Mouse (Mus musculus): Measurements from ENCODE around the gene Specc1. TPM values are rescaled to one million over a fixed set of nuclear protein-coding genes. Genes with fewer than 3 reads are reported as not detected.

Specc1 gene
- polyA plus RNA-seq, 1 experiment from 2014 or later, result 15.7 TPM

DNA sequence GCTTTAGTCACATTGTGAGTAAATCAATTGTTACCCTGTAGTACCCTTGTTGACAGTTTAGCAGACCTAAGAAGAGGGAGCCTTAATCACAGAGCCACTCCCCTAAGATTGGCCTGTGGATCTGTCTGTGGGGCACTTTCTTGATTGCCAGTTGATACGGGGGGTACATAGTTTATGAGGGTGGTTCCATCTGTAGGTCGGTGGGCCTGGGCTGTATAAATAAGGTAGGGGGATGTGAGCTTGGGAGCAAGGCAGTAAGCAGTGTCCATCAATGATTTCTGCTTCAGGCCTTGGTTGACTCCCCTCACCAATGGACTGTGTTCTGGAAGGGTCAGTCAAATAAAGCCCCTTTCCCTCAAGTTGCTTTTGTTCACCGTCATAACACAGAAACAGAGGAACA is 115.8 kb downstream of the Specc1 start:
- no peak overlapping the region for H3K4me2 ChIP-seq
- no peak overlapping the region for H3K9ac ChIP-seq
- H3K36me3 ChIP-seq (replicated peaks), result no peaks in the 10 kb centered on the region
- no peak overlapping the region for H3K4me3 ChIP-seq (replicated peaks)
- H3K27me3 ChIP-seq, result no peaks in the 10 kb centered on the region
- no peaks in the 10 kb centered on the region for H3K9me3 ChIP-seq
- peaks cover 13% of the 10 kb centered on the region for H3K4me1 ChIP-seq
- no peak overlapping the region for H3K27ac ChIP-seq
- WGBS, result 80% methylated on average over 3 of the region's 3 CpGs
- no peak for ATAC-seq (ENCODE audit: low FRiP score)

DNA sequence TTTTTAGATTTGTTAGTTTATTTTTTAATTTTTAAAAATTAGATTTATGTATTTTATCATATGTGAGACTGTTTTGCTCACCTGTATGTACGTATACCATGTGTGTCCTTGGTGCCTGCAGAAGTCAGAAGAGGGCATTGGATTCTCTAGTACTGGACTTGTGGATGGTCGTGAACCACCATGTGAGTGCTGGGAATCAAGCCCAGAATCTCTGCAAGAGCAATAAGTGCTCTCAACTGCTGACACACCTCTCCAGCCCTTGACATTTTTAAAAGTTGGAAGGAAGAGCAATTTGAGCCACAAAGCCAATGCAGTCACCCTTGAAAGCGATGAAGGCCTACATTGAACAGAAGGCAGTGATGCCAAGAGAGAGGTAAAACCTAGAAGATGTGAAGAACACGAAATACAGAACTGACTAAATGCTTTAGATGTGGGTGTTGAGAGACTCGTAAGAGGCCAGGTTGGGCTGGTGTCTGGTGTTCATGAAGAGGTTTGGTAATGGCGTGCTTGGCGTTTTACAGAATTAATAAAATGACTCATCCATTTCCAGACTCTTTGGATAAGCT is 117.1 kb downstream of the Specc1 start:
- Histone ChIP-seq H3K4me1 (peaks cover 19% of the 10 kb centered on the region), H3K27ac (no peak overlapping the region), H3K4me3 (replicated peaks) (no peak overlapping the region), H3K27me3 (no peaks in the 10 kb centered on the region), H3K9me3 (no peaks in the 10 kb centered on the region), H3K36me3 (replicated peaks) (no peaks in the 10 kb centered on the region), H3K4me2 (no peak overlapping the region), H3K9ac (no peak overlapping the region)
- ATAC-seq (ENCODE audit: low FRiP score), result no peak
- 87% methylated on average over 7 of the region's 7 CpGs for WGBS

GRCm38 (mm10) chr11:62074578-62074977 is 118.0 kb downstream of the Specc1 start:
- Histone ChIP-seq H3K9ac (no peak overlapping the region), H3K4me1 (peaks cover 15% of the 10 kb centered on the region), H3K27ac (no peak overlapping the region), H3K27me3 (no peaks in the 10 kb centered on the region), H3K4me3 (replicated peaks) (no peak overlapping the region), H3K4me2 (no peak overlapping the region), H3K36me3 (replicated peaks) (no peaks in the 10 kb centered on the region), H3K9me3 (no peaks in the 10 kb centered on the region)
- ATAC-seq (ENCODE audit: low FRiP score), result no peak
- 93% methylated on average over 8 of the region's 8 CpGs for WGBS

- H3K27me3 ChIP-seq, result no peaks in the 10 kb centered on the region
Observed at GRCm38 (mm10) chr11:62075071-62075470, 118.5 kb downstream of the Specc1 start.

DNA sequence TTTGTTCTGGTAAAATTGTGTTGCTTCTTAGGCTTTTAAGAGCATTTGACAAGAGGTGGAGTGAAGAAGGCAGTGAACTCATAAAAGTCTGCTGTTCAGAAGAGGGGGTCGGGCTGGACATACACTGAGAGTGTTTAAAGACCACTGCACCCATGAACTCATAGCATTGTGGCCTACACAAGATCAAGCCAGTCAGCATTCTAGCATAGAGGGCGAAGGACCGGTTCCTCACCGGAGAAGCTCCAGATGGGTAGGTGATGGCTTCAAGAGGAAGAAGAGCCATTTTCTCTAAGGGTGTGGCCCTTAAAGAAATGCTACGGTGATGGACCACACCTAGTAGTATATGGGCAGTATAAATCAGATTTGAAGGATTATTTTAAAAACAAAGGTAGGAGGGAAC is 119.0 kb downstream of the Specc1 start:
- H3K4me1 ChIP-seq, result peaks cover 8% of the 10 kb centered on the region
- no peak overlapping the region for H3K4me3 ChIP-seq (replicated peaks)
- H3K36me3 ChIP-seq (replicated peaks), result no peaks in the 10 kb centered on the region
- no peak for ATAC-seq (ENCODE audit: low FRiP score)
- H3K9me3 ChIP-seq, result no peaks in the 10 kb centered on the region
- no peak overlapping the region for H3K9ac ChIP-seq
- H3K27ac ChIP-seq, result no peak overlapping the region
- no peaks in the 10 kb centered on the region for H3K27me3 ChIP-seq
- 95% methylated on average over 5 of the region's 5 CpGs for WGBS
- H3K4me2 ChIP-seq, result no peak overlapping the region

More at GRCm38 (mm10) chr11:62075071-62075470, 118.5 kb downstream of the Specc1 start:
- no peaks in the 10 kb centered on the region for H3K9me3 ChIP-seq
- no peak overlapping the region for H3K27ac ChIP-seq
- H3K4me1 ChIP-seq, result peaks cover 10% of the 10 kb centered on the region
- 81% methylated on average over 3 of the region's 3 CpGs for WGBS
- no peaks in the 10 kb centered on the region for H3K36me3 ChIP-seq (replicated peaks)
- H3K9ac ChIP-seq, result no peak overlapping the region
- H3K4me2 ChIP-seq, result no peak overlapping the region
- ATAC-seq (ENCODE audit: low FRiP score), result no peak
- no peak overlapping the region for H3K4me3 ChIP-seq (replicated peaks)

DNA sequence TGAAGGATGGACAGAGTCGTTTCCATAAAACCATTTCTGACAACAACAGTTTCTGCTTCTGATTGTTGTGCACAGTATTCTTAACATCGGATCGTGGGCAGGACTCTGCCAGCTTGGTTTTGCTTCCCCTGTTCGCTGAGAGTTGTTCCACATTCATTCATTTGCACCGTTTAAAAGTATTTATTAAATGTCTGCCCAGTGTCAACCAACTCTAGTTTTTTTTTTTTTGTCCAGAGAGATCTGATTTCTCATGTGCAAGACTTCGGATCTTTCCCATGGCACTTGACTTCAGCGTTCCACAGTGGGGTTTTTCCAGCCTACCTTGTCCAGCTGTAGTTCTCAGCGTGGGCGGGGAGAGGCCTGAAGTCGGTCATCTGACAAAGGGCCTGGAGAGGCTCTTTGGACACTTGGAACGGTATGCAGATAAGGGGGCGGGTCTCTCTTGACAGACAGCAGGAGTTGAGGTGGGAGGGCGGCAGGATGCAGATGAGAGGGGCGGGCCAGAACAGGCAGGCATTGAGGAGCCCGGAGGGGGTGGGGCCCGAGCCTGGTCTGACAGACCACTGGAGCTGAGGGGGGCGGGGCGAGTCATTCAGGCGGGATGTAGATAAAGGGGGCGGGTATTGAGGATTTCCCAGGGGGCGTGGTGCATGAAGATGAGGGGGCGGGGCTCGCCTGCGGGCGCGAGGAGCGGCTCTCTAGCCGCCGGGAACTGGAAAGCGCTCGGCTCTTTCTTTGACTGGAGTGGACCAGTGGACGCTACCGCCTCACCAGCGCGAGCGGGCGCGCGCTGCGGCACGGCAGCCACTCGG is 120.0 kb downstream of the Specc1 start:
- Histone ChIP-seq H3K27ac (peak overlapping the region; percentile 96), H3K9me3 (no peaks in the 10 kb centered on the region), H3K4me3 (replicated peaks) (peak overlapping the region; percentile 81), H3K4me1 (peaks cover 8% of the 10 kb centered on the region), H3K27me3 (no peaks in the 10 kb centered on the region), H3K4me2 (peak overlapping the region; percentile 76), H3K9ac (peak overlapping the region; percentile 88), H3K36me3 (replicated peaks) (no peaks in the 10 kb centered on the region)
- ATAC-seq (ENCODE audit: low FRiP score), result peak; percentile 99
- WGBS, result 5% methylated on average over 41 of the region's 42 CpGs

DNA sequence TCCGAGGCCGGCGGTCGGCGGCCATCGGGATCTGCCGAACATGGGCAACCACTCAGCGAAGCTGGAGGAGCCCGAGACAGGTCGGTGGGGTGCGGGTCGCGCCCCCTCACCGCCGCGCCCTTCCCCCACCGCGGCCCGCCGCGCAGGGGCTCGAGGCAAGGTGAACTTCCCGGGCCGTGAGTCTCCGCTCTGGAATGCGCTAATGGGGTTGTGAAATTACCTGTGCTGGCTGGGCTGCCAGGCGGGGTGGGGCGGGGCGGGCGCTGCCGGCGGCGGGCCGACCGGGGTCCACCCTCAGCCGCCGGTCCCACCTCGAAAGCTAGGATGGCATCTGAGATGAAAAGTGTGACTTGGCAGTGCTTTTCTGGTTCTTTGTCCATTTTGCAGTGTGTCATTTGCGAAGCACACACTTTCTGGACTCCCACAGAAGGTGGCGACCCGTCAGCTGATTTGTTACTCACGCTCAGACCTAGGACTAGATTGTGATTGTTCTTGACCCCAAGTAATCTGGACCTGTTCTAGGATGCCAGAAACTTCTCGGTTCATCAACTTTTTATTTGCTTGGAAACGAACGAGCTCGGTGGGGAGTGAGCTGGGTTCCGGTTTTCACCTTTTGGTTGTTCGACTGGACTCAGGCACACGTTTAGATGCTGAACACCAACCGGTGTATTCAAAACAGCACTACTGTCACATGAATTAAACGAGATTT is 120.7 kb downstream of the Specc1 start:
- H3K27ac ChIP-seq, result peak overlapping the region; percentile 96
- ATAC-seq (ENCODE audit: low FRiP score), result no peak; the same call in 1 of the 2 replicates
- H3K9me3 ChIP-seq, result no peaks in the 10 kb centered on the region
- no peaks in the 10 kb centered on the region for H3K27me3 ChIP-seq
- WGBS, result 2% methylated on average over 38 of the region's 51 CpGs
- H3K4me3 ChIP-seq (replicated peaks), result peak overlapping the region; percentile 81
- H3K36me3 ChIP-seq (replicated peaks), result no peaks in the 10 kb centered on the region
- peak overlapping the region; percentile 88 for H3K9ac ChIP-seq
- H3K4me1 ChIP-seq, result peaks cover 8% of the 10 kb centered on the region
- H3K4me2 ChIP-seq, result peak overlapping the region; percentile 76

- Histone ChIP-seq H3K4me2 (peak overlapping the region; percentile 76), H3K4me1 (peaks cover 8% of the 10 kb centered on the region), H3K27ac (no peak overlapping the region), H3K36me3 (replicated peaks) (no peaks in the 10 kb centered on the region), H3K9me3 (no peaks in the 10 kb centered on the region), H3K27me3 (no peaks in the 10 kb centered on the region), H3K9ac (no peak overlapping the region), H3K4me3 (replicated peaks) (peak overlapping the region; percentile 81; the same call in 1 of the 2 replicates)
- 96% methylated on average over 10 of the region's 10 CpGs for WGBS
- ATAC-seq (ENCODE audit: low FRiP score), result no peak
Observed at GRCm38 (mm10) chr11:62078371-62078770, 121.8 kb downstream of the Specc1 start.

GRCm38 (mm10) chr11:62079100-62079857 is 122.7 kb downstream of the Specc1 start:
- Histone ChIP-seq H3K27ac (no peak overlapping the region), H3K4me3 (replicated peaks) (no peak overlapping the region), H3K9me3 (no peaks in the 10 kb centered on the region), H3K36me3 (replicated peaks) (no peaks in the 10 kb centered on the region), H3K9ac (no peak overlapping the region), H3K4me2 (no peak overlapping the region), H3K27me3 (no peaks in the 10 kb centered on the region), H3K4me1 (peaks cover 8% of the 10 kb centered on the region)
- WGBS, result 86% methylated on average over 8 of the region's 8 CpGs
- no peak for ATAC-seq (ENCODE audit: low FRiP score)

- H3K4me2 ChIP-seq, result no peak overlapping the region
- WGBS, result 92% methylated on average over 2 of the region's 2 CpGs
- H3K27ac ChIP-seq, result no peak overlapping the region
- H3K36me3 ChIP-seq (replicated peaks), result no peaks in the 10 kb centered on the region
- H3K9ac ChIP-seq, result no peak overlapping the region
- no peaks in the 10 kb centered on the region for H3K27me3 ChIP-seq
- H3K4me1 ChIP-seq, result peaks cover 8% of the 10 kb centered on the region
- H3K4me3 ChIP-seq (replicated peaks), result no peak overlapping the region
- no peak for ATAC-seq (ENCODE audit: low FRiP score)
- H3K9me3 ChIP-seq, result no peaks in the 10 kb centered on the region
Observed at GRCm38 (mm10) chr11:62080476-62080875, 123.9 kb downstream of the Specc1 start.

DNA sequence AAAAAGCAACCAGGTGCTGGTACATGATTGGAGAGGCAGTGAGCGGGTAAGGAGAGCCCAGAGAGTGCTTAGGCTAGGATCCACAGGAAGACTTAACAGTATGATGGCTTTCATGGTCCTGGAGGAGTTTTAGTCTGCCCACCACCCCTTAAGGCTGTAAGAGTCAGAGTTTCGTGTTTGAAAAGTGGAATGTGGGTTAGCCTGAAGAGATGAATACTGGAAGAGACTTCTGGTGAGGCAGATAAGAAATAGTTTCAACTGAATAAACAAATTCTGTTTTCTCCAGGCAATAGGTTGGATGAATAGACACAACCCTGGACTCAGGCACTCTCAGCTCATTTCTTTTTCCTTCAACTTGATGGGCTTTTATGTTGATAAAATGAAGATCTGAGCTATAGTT is 130.1 kb downstream of the Specc1 start:
- WGBS, result 83% methylated on average over 2 of the region's 2 CpGs
- no peak overlapping the region for H3K27ac ChIP-seq
- ATAC-seq (ENCODE audit: low FRiP score), result no peak
- H3K4me1 ChIP-seq, result no peaks in the 10 kb centered on the region
- H3K9ac ChIP-seq, result no peak overlapping the region
- no peaks in the 10 kb centered on the region for H3K9me3 ChIP-seq
- no peak overlapping the region for H3K4me2 ChIP-seq
- H3K27me3 ChIP-seq, result no peaks in the 10 kb centered on the region
- H3K4me3 ChIP-seq (replicated peaks), result no peak overlapping the region
- no peaks in the 10 kb centered on the region for H3K36me3 ChIP-seq (replicated peaks)

- WGBS, result 88% methylated on average over 1 of the region's 1 CpGs
- Histone ChIP-seq H3K9me3 (no peaks in the 10 kb centered on the region), H3K9ac (no peak overlapping the region), H3K36me3 (replicated peaks) (no peaks in the 10 kb centered on the region), H3K27me3 (no peaks in the 10 kb centered on the region), H3K27ac (no peak overlapping the region), H3K4me2 (no peak overlapping the region), H3K4me1 (no peaks in the 10 kb centered on the region), H3K4me3 (replicated peaks) (no peak overlapping the region)
- no peak for ATAC-seq (ENCODE audit: low FRiP score)
Observed at GRCm38 (mm10) chr11:62087051-62087450, 130.5 kb downstream of the Specc1 start.
